Mouse (Mus musculus) heart, adult 11 months (tissue): ENCODE results near the gene Ndufa8.
A peak's percentile ranks its signal among the peaks of the same experiment; 100 is the strongest.

Experiments used
- DNase-seq: peaks from one replicate; pipeline ENCODE4 v3.0.0; 2022

The Ndufa8 gene

GRCm38 (mm10) chr2:36040872-36041271 lies 8.3 kb downstream of the Ndufa8 start:
- DNase-seq = no peak

- DNase-seq = no peak
These were observed 9.8 kb downstream of the Ndufa8 start for GRCm38 (mm10) chr2:36039297-36039985.

GRCm38 (mm10) chr2:36035413-36036081 lies 13.7 kb downstream of the Ndufa8 start:
- peak; percentile 95 for DNase-seq

- DNase-seq = no peak
These were observed 14.3 kb downstream of the Ndufa8 start for GRCm38 (mm10) chr2:36034898-36035297.

DNA sequence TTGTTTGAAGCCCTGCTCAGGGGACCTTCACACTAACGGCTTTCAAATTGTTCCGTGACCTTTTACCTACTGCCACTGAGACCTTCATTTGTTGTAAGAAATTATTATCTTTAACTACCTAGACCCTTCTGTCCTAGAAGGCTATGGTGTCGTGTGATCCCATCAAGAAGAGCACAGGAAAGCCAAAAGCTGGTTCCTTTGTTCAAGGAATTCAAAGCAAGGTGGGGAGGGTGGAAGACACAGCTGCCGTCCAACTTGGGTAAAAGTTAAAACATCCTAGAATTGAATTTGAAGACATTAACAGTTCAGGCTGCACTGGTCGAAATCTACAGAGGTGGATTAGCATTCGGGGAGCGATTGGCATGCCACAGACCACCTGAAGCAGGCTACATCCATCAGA lies 15.2 kb downstream of the Ndufa8 start:
- DNase-seq = peak; percentile 91

DNA sequence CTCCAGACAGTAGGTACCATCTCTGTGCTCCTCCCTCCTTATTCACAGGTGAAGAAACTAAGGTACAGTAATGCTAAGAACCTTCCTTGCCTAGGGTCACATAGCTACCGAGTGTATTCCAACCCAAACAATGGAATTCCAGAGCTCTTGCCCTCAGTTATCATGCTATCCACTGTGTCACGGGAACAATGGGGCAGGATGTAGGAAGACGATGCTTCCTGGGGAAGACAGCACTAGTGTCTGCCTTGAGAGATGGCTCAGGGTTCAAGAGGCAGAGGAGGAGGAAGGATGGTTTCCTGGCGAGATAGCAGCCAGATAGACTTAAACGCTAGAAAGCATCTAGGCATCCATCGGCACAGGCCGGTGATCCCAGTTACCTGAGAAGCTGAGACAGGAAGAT lies 16.3 kb downstream of the Ndufa8 start:
- DNase-seq = no peak

DNA sequence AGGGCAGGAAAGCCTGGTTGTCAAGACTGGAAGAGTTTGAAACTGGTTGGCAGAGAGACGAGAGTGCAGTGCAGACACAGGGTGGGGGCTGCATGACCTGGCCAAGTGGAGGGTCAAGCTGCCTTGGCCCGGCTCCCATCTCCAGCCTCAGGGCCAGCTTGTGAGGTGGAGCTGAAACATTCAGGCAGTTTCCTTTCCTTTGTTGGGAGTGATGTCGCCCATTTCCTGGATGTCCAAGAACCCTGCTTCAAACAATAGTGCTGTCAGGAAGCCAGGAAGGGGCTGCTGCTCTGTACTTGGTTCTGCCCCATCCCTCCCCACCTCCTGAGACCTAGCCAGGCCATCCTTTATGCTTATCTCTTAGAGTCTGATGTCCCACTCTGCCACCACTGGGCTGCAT lies 25.9 kb downstream of the Ndufa8 start:
- peak; percentile 99 for DNase-seq

DNA sequence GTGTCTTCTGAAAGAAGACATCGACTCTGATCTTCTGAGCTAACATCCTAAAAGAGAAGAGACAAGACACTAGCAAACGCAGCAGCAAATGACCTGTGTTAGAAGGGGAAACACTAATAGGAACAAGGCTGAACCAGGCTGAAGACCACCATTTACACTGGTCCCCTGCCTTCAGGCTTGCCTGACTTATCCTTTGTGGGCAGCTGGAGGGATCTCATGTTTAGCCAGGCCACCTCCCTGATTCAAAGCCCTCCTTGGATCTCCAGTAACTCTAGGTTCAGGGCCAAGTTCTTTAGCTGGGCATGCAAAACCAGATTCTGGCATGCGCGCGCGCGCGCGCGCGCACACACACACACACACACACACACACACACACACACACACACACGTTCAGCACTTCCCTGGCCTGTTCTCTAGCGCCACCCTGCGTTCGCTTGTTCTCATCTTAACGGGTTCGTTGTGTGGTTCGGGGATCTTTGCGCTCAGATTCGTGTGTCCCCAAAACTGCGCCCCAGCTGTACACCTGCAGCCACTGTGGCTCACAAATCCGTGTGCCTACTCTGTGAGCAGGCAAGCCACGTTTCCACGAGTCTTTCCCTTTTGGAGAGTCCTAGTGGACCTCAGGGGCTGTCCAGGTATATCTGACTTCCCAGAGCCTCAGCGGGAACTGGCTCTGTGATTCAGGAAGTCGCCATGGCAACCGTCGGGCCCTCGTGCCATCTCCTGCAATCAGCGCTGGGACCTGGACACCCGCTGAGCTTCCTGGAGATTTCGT lies 27.6 kb downstream of the Ndufa8 start:
- no peak for DNase-seq

DNA sequence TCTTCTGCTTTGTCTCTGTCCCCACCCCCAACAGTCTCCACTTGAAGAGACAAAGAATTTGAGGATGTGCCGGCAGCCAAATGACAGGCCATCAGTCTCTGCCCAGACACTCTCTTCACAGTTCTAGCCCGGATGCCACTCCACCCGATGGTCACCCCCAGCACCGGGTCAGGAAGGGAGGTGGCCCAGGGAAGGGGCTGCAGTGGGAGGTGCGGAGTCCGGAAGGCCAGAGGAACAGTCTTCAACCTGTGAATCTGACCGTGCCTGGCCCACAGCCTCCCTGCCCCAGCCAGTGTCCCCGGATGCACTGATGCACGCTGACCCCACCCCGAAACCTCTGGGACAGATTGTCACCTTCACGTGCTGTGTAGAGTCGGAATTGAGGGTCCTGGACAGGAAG lies 36.2 kb downstream of the Ndufa8 start:
- peak; percentile 98 for DNase-seq

GRCm38 (mm10) chr2:36011331-36011825 lies 37.8 kb downstream of the Ndufa8 start:
- no peak for DNase-seq

- no peak for DNase-seq
These were observed 38.6 kb downstream of the Ndufa8 start for GRCm38 (mm10) chr2:36010579-36010978.

GRCm38 (mm10) chr2:36009386-36009785 lies 39.8 kb downstream of the Ndufa8 start:
- DNase-seq = peak; percentile 89

GRCm38 (mm10) chr2:36008071-36008470 lies 41.1 kb downstream of the Ndufa8 start:
- DNase-seq = no peak

DNA sequence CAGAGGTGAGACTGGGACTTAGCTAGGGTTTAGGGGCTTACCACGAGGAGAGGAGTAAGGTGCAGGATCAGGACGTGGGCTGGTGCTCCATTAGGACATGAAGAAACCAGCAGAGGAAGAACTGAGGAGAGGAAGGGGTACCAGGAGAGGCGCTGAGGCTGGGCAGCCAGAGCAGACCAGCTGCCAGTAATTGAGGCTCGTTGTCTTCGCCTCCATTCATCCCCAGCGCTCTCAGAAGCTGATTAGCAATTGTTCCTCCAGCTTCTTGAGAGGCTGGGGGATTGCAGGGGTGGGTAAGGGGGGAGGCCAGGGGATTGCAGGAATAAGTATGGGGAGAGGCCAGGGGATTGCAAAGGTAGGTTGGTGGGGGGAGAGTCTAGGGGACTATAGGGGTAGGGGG lies 47.0 kb downstream of the Ndufa8 start:
- no peak for DNase-seq

DNA sequence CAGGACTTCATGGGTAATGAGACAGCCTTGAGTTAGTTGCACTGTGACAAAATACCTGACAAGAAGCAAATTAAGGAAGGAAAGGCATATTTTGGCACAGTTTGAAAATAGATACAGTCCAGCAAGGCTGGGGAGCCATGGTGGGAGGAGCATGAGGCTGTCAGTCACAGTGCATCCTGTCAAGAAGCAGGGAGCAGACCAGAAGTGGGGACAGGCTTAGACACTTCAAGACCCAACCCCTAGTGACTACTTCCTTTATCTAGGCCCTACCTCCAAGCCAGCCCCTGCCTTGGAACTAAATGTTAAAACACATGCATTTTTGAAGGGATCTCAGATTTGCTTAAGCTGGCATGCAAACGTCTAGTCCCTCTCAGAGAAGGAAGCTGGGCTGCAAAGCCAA lies 48.8 kb downstream of the Ndufa8 start:
- no peak for DNase-seq

DNA sequence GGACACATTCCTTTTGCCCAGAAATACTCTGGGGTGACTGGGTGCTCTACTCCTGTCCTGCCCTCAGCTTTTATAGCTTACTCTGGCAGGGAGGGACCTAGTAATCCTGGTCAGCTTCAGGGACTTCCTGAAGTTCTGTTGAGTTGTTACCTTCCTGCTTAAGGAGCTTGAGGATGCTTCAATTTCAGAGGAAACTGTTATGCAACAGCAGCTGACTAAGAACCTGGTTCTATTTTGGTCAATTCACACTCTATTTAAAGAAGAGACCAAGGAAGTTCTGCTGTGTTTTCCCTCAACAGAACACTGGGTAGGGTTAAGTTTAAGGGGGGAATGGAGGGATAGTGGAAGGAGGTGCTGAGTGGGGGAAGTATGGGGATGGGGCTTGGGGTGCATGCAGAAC lies 50.0 kb downstream of the Ndufa8 start:
- DNase-seq = no peak

DNA sequence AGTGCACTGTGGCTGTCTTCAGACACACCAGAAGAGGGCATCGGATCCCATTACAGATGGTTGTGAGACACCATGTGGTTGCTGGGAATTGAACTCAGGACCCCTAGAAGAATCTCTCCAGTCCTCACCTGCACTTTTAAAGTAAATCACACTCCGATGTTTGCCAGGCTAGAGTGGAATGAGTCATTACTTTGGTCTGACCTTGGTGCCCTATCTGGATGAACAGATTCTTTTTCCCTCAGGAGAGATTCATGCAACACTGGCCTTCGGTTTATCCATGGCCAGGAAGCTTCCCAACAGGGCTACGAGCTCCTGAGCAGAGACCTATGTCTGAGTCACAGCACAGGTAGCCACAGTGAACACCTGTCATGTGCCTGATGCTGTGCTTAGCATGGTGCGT lies 50.8 kb downstream of the Ndufa8 start:
- DNase-seq = no peak

DNA sequence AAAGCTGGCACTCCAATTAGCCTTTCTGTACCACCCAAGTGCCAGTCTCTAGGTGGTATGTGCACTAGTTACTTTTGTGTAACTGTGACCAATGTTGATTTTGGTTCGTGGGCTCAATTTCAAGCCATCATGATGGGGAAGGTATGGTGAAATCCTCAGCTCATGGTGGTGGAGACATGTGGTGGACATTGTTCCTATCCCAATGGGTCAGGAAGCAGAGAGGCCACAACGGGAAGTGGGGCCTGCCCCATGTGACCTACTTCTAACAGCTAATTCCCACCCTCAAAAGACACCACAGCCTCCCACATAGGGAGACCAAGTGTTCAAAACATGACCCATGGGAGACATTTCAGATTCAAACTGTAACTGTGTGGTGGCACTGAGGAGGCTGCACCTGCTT lies 52.5 kb downstream of the Ndufa8 start:
- DNase-seq = no peak

- peak; percentile 96 for DNase-seq
These were observed 54.9 kb downstream of the Ndufa8 start for GRCm38 (mm10) chr2:35994303-35994702.

DNA sequence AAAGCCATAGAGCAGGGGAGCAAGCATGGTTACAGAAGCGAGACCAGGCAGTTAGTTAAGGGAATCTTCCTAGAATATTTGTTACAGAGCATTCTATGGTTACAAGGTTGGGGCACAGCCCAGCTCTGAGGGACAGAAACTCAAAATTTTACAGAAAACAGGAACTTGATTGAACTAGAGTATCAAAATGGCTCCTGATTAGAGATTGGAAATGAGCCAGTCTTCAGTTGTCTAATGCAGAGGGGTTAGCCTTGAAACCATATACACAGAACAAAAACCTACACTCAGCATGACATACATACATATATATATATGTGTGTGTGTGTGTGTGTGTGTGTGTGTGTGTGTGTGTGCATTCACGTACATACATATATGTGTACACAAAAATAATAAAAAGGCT lies 55.7 kb downstream of the Ndufa8 start:
- DNase-seq = no peak

GRCm38 (mm10) chr2:35992259-35992658 lies 56.9 kb downstream of the Ndufa8 start:
- no peak for DNase-seq
